Mouse (Mus musculus) megakaryocyte, embryonic 14.5 days (primary cell): Measurements from ENCODE around the gene Abca13.

Experiments
- FLI1 ChIP-seq: IDR thresholded peaks from 2 replicates; pipeline ENCODE4 v1.6.1; 2012; ENCODE audit warnings: low read length, inconsistent platforms, mixed read lengths
- GATA1 ChIP-seq: IDR thresholded peaks from 3 replicates; pipeline ENCODE4 v1.6.1; 2012; ENCODE audit warnings: mixed read lengths, low read length, inconsistent platforms, borderline replicate concordance

DNA sequence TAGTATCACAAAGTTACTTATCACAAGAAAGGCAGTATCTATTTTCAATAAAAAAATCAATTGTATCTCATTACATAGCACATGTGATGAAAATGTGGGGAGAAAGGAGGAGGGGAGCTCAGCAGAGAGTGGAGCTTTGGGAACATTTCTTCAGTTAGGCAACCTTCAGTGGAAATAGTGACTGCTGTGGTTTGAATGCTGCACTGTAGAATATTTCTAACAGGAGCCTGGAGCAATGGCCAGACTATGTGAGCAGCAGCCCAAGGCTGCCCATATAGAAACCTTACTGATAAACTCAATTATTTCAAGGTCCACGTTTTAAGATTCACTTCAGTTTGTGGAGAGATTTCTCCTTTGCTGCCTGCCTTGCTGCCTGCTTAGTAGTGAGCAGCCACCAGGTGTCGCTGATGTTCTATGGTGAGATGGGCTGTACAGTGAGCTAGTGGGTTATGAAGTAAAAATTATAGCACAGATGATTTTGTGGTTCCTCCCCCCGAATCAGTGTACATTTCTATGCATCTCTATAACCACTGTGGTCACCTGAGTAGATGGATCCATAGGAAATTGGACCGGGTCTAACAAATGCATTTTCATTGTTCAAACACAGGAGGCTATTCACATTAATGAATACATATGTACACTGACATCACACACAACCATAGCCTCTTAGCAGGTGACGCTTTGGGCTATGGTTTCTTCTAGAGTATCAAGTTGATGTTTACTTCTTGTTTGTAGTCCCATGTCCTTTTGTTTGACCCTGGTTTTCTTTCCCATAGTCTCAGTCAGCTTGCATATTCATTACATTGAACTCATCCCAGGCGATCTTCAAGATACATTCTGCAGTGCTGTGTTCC, 125.6 kb downstream of the Abca13 start:
- no peak for TF ChIP-seq GATA1
- TF ChIP-seq FLI1 = no peak
